Mouse (Mus musculus): ENCODE results near the gene Gm10309. TPM values are rescaled to one million over a fixed set of nuclear protein-coding genes. Genes with fewer than 3 reads are reported as not detected.

The Gm10309 gene
- not detected in 2 replicates for total RNA-seq (2021)
- long read RNA-seq, partial matches to known transcripts = 0 of 1 reads
- long read RNA-seq, other reads (novel, unspliced or antisense) = 0 of 1 reads

GRCm38 (mm10) chr17:86505183-86505631 is at the start of gene Gm10309:
Gene Gm10309 (minus strand): TSS chr17:86505232.
- DNase-seq = peak; percentile 25

- no peak for DNase-seq
Measured at GRCm38 (mm10) chr17:86551995-86552394, 47.0 kb upstream of the Gm10309 start.

- DNase-seq = no peak
Measured at GRCm38 (mm10) chr17:86551561-86551960, 46.5 kb upstream of the Gm10309 start.

- DNase-seq = no peak
Measured at GRCm38 (mm10) chr17:86549128-86549527, 44.1 kb upstream of the Gm10309 start.

GRCm38 (mm10) chr17:86546529-86546928 is 41.5 kb upstream of the Gm10309 start:
- no peak for DNase-seq

GRCm38 (mm10) chr17:86539881-86540430 is 34.9 kb upstream of the Gm10309 start:
- DNase-seq = no peak

- DNase-seq = peak; percentile 48
Measured at GRCm38 (mm10) chr17:86535827-86536656, 31.0 kb upstream of the Gm10309 start.

GRCm38 (mm10) chr17:86535096-86535495 is 30.1 kb upstream of the Gm10309 start:
- DNase-seq = no peak

- DNase-seq = no peak
Measured at GRCm38 (mm10) chr17:86533549-86533851, 28.5 kb upstream of the Gm10309 start.

GRCm38 (mm10) chr17:86532783-86533548 is 27.9 kb upstream of the Gm10309 start:
- peak; percentile 17 for DNase-seq

- DNase-seq = no peak
Measured at GRCm38 (mm10) chr17:86531231-86531630, 26.2 kb upstream of the Gm10309 start.

GRCm38 (mm10) chr17:86529411-86529810 is 24.4 kb upstream of the Gm10309 start:
- no peak for DNase-seq

- DNase-seq = no peak
Measured at GRCm38 (mm10) chr17:86529003-86529402, 24.0 kb upstream of the Gm10309 start.

GRCm38 (mm10) chr17:86527298-86527697 is 22.3 kb upstream of the Gm10309 start:
- no peak for DNase-seq

GRCm38 (mm10) chr17:86526016-86526415 is 21.0 kb upstream of the Gm10309 start:
- DNase-seq = no peak

GRCm38 (mm10) chr17:86525075-86525474 is 20.0 kb upstream of the Gm10309 start:
- DNase-seq = no peak

- no peak for DNase-seq
Measured at GRCm38 (mm10) chr17:86523843-86524242, 18.8 kb upstream of the Gm10309 start.

GRCm38 (mm10) chr17:86523374-86523773 is 18.3 kb upstream of the Gm10309 start:
- no peak for DNase-seq

- DNase-seq = no peak
Measured at GRCm38 (mm10) chr17:86522649-86523048, 17.6 kb upstream of the Gm10309 start.

GRCm38 (mm10) chr17:86521252-86521651 is 16.2 kb upstream of the Gm10309 start:
- DNase-seq = no peak

- no peak for DNase-seq
Measured at GRCm38 (mm10) chr17:86518604-86519003, 13.6 kb upstream of the Gm10309 start.

GRCm38 (mm10) chr17:86516630-86517029 is 11.6 kb upstream of the Gm10309 start:
- no peak for DNase-seq
